Mouse (Mus musculus): ENCODE data around the gene Cldn16.
"Not testable (repeated sequence)": the region's sequence is repeated elsewhere in the genome, so short reads cannot be mapped to it uniquely, and the experiment has no call there.

Gene Cldn16

DNA sequence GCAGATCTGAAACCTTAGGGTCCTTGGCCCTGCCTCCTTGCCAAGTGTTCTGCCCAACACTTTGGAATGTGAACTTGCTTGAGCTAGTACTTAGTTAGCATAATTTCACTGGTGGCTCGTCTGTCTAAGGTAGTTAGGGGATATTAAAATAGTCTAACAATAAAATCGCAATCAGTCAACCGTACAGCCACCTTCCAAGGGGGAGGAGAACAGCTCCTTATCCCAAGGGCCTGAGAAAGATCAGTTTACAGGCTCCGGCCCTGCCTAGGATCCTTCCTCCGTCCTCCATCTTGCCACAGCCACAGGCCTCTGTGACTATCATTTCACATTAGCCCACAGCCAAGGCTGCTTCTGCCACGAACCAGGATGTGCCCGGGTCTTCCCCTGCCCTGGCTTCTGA, at the start of gene Cldn16:
Cldn16 (plus strand) TSS at position 301 of the 400 bp plus-strand sequence.
- no peak for DNase-seq

DNA sequence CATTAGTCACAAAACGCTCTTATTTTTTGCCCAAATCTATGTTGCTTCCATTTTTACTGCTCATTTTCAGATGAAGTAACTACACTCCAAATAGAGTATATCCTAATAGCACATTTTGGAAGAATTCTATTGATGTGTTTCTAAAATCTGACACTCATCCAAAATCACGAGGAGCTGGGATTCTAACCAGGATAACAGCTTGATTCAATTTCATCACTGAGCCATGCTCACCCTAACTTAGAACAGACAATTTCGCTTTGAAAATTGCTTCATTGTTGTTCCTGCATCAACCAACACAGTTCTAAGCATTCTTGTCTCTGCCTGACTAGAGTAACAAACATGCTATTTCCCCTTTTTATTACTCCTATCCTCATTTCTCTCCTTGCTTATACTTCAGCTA, 44.3 kb upstream of the Cldn16 start:
- DNase-seq = no peak

DNA sequence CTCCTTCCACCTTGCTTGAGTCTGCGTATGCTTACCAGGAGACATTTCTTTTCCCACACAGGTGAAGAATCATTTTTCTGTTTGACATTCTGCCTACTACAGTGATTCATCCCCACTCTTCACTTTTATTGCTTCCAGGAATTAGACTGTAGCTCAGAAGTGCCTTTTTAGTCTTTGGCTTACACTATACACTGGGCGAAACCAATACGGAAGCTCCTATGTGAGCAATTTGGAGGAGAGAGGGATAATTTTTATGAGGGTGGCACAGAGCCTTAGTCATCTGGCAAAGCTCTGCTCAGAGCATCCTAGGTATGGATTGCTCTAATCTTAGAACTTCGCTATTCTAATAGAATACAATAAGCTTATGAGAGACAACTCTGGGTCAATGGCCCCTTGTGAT, 40.9 kb upstream of the Cldn16 start:
- DNase-seq = no peak

DNA sequence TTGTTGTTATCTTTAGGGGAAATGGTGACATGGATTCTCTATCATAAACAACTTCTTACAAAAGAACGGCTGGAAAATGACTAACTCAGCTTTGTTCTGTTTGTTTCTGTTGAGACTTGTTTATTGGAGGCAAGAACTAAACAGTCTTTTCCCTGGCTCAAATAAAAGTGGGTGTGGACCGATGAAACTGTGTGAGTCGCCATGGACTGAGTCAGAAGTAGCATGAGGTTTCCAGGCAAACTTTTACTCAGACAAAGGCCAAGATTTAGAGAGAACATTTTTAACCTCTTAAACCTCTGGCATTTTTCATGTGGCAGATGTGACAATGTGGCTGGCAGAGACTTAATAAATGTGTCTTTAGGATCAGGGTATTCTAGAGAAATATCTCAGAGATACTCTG, 32.7 kb upstream of the Cldn16 start:
- DNase-seq = no peak

DNA sequence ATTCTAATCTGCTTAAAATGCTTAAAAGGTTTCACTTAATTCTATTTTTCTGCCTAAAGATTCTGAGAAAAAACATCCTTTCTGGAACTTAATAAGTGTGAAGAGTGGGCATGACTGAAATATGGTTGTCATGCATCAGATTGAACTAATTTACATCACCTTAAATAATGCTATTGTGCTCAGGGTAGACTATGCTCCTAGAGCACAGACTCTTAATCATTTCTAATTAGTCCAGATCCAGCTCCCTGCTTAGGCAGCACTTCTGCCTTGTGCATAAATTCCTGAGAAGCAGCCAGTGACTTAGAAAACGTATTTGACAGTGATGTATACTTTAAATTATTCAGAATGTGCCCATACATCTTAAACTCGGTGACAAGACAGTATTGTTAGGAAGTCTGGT, 29.4 kb upstream of the Cldn16 start:
- DNase-seq = no peak

DNA sequence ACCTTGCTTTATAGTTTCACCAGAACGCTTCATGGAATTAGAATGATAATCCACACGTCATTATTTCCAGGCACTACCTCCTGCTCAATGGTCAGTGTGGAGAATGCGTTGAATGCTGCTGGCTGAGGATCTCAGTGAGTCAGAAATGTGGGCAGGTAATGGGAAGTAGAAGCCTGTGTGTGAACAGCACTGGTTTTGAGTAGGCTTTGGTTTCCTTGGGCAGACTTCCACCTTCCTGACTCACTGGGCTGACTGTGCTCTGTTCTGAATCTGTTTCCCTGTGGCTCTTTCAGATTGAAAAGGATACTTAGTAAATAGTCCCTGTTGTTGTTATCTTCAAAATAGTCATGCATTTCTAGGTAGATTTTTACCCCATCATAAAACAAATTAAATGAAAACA, 22.9 kb upstream of the Cldn16 start:
- DNase-seq = no peak

DNA sequence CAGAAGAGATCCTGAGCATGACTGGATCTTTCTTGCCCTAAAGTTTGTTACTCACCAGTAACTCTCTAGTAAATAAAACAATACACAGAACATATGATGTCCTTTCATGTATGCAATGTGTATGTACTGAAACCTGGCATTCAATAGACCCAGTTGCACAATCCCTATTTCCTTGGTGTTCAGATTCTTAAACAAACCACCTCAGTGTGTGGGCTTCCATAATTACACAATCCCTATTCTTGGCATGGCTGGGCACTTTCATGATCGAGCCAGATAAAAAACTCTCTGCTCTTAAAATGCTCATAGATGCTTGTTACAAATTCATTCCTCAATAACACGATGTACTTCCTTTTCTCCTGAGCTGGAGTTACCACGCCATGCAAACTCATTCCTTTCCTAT, 21.8 kb upstream of the Cldn16 start:
- no peak for DNase-seq

DNA sequence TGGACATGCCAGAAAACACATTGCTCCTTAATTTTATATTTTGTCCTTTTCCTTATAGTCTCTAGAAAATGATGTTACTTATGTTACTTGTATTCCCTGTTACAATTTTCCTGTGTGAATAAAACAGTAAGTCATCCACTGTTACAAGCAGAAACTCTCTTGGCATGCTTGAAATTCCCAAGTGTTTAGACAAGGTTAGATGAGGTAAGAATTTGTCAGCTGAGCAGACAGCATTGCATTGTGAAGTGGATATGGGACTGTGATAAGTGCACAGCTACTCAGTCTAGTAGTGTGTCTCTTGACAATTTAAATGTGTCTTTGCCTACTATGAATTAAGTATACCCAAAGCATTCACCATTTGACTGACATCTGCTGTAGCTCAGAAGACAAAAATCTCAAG, 18.1 kb upstream of the Cldn16 start:
- no peak for DNase-seq

DNA sequence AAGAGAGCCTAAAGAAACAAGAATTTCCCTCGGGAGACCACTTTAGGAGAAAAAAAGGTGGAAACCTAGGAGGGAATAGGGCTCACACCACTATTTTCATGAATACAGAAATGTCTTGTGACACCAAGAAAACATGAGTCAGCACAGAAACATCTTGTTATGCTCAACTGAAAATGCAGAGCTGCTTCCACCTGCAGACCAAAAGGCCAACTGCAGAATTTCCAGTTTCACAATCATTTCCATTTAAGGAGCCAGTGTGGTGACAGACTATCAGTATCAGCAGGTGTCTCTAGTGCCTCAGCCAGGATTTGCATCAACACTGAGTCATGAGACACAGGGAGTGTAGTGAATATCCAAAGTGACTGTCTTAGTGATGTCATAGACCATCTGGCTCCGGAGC, 15.3 kb upstream of the Cldn16 start:
- peak; percentile 4 for DNase-seq

DNA sequence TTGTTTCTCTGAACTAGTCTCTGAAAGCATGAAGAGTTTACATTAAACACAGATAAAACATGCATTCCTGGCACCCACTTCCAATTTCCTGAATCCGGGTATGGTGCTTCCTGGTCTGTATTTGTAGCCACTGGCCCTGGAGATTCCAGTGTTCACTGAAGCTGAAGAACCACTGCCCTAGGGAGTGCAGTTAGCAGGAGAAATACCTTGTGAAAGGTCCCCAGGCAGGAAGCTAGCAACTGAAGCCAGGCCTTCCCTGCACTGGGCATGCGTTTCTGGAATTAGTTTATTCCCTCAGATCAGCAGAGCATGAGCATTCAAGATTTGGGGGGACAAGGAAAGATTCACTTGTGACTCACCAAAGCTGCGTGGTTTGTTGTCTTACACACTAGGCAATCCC, 8.8 kb upstream of the Cldn16 start:
- DNase-seq = no peak

DNA sequence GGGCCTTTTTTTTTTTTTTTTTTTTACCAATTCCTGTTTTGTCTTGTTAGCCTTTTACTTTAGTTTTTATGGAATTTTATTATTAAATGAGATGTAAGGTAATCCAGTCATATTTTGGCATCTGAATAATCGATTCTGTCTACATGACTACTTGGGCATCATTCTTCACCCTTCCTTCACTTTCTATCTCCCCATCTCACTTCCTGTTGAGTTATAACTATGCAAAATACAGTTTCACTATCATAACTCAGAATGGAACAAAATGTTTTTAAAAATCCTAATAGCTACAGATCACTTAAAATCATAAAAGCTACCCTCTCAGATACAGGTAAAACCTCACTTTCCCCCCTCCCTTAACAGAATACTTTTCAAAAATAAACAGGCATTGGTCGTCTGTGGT, 6.8 kb upstream of the Cldn16 start:
- DNase-seq = no peak

DNA sequence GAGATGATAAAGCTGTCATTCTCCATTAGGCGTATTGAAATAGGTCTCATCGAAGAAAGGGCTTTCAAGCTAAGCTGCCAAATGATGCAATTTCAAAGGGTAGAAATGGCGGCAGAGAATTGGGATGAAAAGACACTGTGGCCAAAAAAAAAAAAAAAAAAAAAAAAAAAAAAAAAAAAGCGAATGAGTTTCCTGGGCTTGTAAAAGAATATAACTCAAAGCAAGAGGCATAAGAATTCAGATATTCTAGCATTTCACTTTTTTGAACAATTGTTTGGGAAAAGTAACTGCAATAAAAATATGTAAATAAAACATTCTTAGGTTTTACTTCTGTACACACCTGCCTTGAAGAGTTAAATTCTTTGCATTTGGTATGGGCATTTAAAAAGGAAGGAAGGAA, 3.6 kb downstream of the Cldn16 start:
- no peak for DNase-seq

DNA sequence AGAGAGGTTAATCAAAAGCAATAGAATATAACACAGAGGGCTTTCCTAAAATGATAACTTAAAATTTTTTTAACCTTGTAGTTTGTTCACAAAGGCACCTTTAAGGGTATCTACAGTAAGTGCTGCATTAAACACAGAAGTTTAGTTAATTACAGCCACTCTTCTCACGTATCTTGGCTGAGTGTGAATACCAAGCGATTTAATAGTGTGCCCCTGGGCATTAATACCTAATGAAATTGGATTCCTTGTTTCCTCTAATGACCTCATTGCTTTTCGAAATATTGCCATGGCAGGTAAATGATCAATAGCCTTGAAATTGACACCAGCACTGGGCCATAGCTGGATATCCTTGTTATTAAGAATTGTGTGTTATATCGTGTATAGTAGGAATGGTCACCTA, 8.3 kb downstream of the Cldn16 start:
- no peak for DNase-seq

DNA sequence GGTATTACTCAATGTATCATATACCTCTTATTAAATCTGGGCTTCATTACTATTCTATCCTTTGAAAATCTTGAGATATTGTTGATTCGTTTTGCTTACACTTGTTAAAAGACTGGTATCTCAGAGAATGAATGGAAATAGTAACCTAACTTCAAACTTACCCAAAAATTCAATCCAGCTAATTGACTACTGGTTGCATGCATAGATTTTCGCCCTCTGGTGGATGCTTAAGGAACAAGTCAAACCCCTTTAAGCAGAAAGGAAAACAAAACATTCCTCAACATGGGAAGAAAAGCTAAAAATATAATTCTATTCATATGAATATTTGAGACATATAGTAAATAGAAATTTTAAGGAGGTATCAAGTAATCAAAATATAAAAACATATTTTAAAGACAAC, 32.8 kb downstream of the Cldn16 start:
- DNase-seq = peak; percentile 41

DNA sequence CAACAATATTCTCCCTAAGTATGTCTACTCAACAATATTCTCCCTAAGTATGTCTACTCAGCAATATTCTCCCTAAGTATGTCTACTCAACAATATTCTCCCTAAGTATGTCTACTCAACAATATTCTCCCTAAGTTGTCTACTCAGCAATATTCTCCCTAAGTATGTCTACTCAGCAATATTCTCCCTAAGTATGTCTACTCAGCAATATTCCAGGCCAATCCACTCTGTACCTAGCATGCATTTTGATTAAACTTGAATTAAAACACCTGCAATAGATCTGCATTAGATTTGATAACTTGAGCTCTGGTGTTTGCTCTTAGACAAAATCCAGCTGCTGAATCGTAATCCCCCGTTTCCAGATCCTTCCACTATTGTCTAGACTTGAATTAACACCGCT, 36.8 kb downstream of the Cldn16 start:
- DNase-seq = not testable (repeated sequence)

DNA sequence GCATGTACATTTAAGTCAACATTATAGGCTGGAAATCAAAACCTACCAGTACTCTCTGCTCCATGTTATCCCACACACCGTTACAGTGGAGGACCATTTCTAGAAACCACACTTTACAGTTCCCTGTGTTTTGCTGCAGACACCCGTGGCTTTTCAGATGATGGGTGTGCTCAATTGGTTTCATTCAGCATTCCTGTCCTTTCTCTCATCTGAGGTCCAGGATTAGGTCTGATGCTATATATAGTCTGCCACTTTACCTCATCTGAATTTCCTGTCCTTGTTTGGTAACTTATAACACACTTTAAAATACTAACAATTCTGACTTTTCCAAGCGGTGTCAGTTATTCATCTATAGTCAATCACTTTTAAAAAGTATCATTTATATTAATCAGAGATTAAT, 37.8 kb downstream of the Cldn16 start:
- no peak for DNase-seq

DNA sequence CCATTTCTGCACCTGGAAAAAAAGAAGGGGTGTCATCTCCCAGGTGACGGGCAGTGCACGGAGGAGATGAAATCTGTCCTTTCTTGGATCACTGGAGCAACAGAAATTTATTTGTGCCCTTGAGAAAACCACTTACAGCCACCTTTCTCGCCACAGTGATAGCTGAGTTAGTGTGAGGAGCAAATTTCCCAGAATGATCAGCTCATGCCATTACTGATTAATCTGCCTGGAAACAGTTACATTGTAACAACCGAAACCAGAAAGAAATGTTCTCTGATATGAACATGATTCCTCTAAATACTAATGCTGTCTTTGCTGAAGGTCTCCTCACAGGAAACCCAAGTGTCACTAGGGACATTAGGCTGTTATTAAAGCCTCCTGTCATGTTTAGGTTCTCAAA, 42.0 kb downstream of the Cldn16 start:
- DNase-seq = no peak

DNA sequence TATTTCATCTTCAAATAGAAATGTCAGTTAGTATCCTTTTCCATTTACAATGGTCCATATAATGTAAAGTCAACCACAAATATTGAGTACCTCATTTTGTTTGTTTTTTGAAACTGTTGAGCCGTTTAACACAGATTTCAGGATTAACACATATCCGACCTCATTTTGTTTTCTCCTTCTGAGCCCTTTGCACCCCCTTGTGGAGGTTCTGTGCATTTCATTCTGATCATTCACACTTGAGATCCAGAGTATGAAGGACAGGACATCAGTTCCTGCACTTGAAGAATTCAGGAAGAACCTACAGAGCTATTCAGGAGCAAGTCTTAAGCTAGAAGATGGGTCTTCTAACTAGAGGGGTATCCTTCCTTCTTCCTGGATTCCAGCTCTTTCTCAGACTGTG, 56.7 kb downstream of the Cldn16 start:
- DNase-seq = peak; percentile 45

DNA sequence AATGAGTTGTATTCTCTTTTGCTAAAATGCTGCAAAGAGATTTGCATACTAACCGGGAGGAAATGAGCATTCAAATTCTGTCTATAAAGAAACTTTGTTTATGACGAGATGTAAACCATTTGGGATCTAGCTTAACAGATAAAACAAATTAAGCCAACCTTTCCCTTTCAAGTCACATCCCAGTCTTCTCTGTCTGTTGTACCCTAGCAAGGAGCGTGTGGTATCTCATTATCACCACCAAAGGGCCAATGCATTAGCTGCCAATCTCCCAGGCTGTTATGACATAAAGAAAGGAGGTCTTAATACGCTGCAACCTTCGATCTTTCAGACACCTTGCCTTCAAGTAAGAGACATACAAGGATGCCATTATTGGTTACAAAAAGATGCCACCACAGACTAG, 62.9 kb downstream of the Cldn16 start:
- no peak for DNase-seq

DNA sequence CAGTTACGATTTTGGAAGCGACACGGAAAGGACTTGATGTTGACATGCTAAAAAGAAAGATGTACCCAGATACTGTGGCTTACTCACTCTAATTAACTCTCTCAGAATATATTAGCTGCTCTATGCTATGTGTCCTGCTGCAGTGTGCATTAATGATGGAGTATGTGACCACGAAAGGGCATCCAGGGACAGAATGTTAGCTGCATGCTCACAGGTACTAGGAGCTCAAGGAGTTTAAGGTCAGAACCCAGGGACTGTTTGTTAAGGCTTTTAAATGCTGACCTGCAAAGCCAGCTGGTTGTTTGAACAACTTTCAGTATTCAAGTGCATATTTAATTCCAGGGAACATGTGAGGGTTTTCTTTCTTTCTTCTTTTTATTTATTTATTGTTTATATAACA, 63.7 kb downstream of the Cldn16 start, which contains the start of gene Tmem207:
Tmem207 (minus strand) TSS at position 101 of the 400 bp plus-strand sequence.
- no peak for DNase-seq

DNA sequence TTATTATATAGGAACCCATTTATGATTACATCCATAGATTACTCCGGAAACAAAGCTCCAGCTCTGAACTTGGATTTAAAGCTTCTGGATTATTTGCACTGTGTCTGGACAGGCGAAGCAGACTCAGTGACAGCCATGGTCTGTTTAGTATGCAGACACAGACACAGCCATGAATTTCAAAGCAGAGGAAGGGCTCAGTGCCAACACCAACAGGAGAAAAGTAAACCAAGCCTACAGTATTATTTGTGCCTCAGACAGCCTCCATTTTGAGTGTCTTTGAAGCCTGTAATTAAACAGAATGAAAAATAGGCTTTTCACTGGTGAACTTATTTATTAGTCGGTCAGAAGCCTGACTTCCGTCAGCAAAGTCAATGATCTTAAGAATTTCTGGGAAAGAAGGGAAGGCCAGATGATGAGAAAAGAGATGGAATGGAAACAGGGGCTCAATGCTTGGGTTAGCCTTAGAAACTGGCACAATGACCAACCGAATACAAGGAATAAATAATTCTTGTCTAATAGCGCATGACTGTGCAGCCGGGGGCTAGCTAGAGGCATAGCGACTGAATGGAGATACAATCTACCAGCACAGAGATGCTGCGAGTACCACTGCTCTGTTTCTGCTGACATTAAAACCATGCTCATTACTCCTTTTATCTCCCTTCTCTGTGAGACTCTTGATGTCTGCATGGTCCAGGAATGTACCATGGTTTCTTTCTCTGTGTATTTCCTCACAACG, 65.2 kb downstream of the Cldn16 start:
- peak; percentile 33 for DNase-seq

DNA sequence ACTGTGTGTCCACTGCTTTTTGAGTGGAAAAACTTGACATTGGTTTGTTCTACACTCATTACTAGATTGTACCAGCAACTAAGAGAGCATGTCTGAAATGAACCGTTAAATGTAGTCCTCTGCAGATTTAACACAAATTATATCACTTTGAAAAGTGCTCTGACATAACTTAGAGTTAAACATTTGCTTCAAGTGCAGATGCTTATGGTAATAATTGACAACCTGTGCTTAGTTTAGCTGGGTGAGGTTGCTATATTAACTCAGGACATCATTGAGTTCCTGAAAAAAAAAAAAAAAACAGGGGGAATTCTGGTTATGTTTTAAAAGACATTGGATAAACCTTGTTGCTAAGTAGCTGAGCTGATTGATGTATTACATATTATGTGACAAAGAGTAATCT, 67.5 kb downstream of the Cldn16 start:
- no peak for DNase-seq

DNA sequence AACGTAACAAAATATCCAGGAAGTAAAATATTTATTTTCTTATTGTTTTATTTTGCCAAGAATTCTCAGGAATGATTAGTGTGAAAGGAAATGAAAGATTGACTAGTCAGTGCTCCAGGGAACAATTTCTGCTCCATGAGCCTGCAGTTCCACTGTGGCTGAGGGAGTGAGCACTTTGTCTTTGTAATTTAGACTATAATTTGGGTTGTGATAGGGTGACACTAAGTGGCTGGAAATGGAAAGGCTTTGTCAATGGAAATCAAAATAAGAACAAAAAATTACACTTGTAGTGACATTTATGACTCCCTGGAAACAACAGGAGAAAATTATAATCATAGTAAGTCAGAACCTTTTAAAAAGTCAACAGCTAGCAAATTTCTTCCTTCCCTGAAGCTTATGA, 69.4 kb downstream of the Cldn16 start:
- no peak for DNase-seq
